Mouse (Mus musculus) limb, embryonic 13.5 days (tissue): Measurements from ENCODE around the gene Adamtsl5. TPM values are rescaled to one million over a fixed set of nuclear protein-coding genes. Genes with fewer than 3 reads are reported as not detected.

Source experiments
- ATAC-seq: fragments of 200-750 bp; cut with Nextera tagmentation; 2 replicates; pipeline ENCODE4 v1.8.0; 2017; ENCODE audit warnings: low read depth, moderate number of reproducible peaks, moderate TSS enrichment; ENCODE audit not compliant: low FRiP score
- H3K27ac ChIP-seq: fragments of 300-500 bp; sonication (generic); 2 replicates; pipeline ENCODE4 v1.5.1; 2015; ENCODE audit warnings: inconsistent platforms, mild to moderate bottlenecking, moderate library complexity
- H3K27me3 ChIP-seq: fragments of 300-500 bp; sonication (generic); 2 replicates; pipeline ENCODE4 v1.6.1; 2015; ENCODE audit warnings: mild to moderate bottlenecking, inconsistent platforms
- H3K36me3 ChIP-seq: fragments of 300-500 bp; sonication (generic); 2 replicates; pipeline ENCODE4 v1.6.1; 2015; ENCODE audit warnings: inconsistent platforms, mild to moderate bottlenecking, moderate library complexity
- H3K4me1 ChIP-seq: fragments of 300-500 bp; sonication (generic); 2 replicates; pipeline ENCODE4 v1.6.1; 2015; ENCODE audit warnings: inconsistent platforms
- H3K4me2 ChIP-seq: fragments of 300-500 bp; sonication (generic); replicated peaks from 2 replicates; pipeline ENCODE4 v1.6.1; 2015; ENCODE audit warnings: inconsistent platforms, mild to moderate bottlenecking, moderate library complexity
- H3K4me3 ChIP-seq: fragments of 300-500 bp; sonication (generic); 2 replicates; pipeline ENCODE4 v1.5.1; 2015; ENCODE audit warnings: moderate library complexity, mild to moderate bottlenecking, inconsistent platforms
- H3K9ac ChIP-seq: fragments of 300-500 bp; sonication (generic); 2 replicates; pipeline ENCODE4 v1.6.1; 2015; ENCODE audit warnings: mild to moderate bottlenecking, inconsistent platforms
- H3K9me3 ChIP-seq: fragments of 300-500 bp; sonication (generic); 2 replicates; pipeline ENCODE4 v1.6.1; 2016; ENCODE audit warnings: inconsistent platforms
- WGBS: fragments of 180-500 bp; shearing (Covaris S2); methylation state at CpG from one replicate; pipeline ENCODE4 v1.1.7; 2015; 5-methylcytosine and 5-hydroxymethylcytosine counted together
- polyA plus RNA-seq: library from polyadenylated mRNA; unstranded; fragments of >200 nt; fragmentation: Nextera tagmentation; extraction: Ambion mirVana; gene quantifications from 2 replicates; pipeline ENCODE4 v1.2.1, GENCODE M21; 2015

Adamtsl5 gene
- polyA plus RNA-seq, 1 experiment from 2014 or later: 2.0 TPM

DNA sequence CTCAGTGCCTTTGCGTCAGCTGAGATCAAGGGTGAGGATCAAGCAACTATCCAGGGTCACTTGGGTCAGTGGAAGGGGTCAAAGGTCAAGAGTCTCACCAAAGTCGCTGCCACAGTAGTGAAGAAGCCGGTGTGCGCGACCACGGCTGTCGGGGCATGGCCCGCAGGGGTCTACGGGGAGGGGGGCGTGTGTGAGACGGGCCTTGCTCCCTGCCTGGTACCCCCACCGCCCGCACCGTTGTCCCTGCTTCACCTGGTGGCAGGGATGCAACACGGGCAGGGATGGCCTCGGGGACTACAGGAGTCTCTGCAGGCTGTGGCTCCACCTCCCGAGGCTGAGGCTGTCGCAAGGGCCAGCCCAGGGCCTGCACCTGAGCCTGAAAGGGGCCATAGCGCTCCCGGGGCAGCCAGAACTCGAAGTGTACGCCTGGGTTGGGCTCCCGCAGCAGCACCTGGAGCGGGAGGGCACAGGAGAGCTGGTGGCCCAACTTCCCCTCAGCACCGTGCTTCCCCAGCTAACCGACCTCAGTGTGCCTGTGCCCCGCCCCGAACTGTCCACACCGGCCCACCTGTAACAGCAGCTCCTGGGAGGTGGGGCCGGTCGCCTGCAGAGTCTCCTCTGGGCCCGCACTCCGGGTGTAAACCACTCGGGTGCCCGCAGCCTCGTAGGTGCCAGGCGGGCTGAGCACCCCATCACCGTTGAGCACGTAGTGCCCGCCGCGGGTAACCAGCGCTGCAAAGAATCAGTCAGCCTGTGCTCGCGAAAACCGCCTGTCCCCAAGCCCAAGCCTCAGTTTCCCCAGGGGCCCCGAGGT, 6.5 kb downstream of the Adamtsl5 start:
- peaks cover 35% of the 10 kb centered on the region for H3K4me1 ChIP-seq
- WGBS: 2% methylated on average over 47 of the region's 47 CpGs
- no peaks in the 10 kb centered on the region for H3K9me3 ChIP-seq
- no peak overlapping the region for H3K9ac ChIP-seq
- no peak overlapping the region for H3K27ac ChIP-seq
- H3K4me3 ChIP-seq: peak overlapping the region; percentile 36
- no peak for ATAC-seq
- H3K4me2 ChIP-seq: peak overlapping the region; percentile 59
- no peaks in the 10 kb centered on the region for H3K36me3 ChIP-seq
- peaks cover 78% of the 10 kb centered on the region for H3K27me3 ChIP-seq

DNA sequence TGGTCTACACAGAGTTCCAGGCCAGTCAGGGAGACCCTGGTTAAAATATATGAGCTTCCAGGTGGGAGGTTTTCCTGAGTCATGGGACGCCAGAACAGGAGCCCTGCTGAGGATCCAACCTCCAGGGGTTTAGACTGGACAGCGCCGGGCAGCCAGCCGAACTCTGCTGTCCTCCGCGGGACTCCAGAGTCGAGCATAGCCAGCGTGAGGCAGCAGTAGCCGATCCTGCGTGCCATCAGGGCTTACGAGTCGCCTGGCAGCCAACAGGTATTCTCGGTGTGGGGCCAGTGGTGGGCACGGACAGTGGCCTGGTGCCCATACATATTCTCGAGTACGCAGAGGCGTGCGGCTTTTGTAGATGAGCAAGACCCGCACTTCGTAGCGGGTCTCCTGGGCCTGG, 7.2 kb downstream of the Adamtsl5 start:
- Histone ChIP-seq H3K36me3 (no peaks in the 10 kb centered on the region), H3K9me3 (no peaks in the 10 kb centered on the region), H3K4me1 (peaks cover 35% of the 10 kb centered on the region), H3K9ac (no peak overlapping the region), H3K4me2 (no peak overlapping the region), H3K4me3 (no peak overlapping the region), H3K27me3 (peaks cover 71% of the 10 kb centered on the region), H3K27ac (no peak overlapping the region)
- ATAC-seq: no peak
- 14% methylated on average over 21 of the region's 21 CpGs for WGBS

DNA sequence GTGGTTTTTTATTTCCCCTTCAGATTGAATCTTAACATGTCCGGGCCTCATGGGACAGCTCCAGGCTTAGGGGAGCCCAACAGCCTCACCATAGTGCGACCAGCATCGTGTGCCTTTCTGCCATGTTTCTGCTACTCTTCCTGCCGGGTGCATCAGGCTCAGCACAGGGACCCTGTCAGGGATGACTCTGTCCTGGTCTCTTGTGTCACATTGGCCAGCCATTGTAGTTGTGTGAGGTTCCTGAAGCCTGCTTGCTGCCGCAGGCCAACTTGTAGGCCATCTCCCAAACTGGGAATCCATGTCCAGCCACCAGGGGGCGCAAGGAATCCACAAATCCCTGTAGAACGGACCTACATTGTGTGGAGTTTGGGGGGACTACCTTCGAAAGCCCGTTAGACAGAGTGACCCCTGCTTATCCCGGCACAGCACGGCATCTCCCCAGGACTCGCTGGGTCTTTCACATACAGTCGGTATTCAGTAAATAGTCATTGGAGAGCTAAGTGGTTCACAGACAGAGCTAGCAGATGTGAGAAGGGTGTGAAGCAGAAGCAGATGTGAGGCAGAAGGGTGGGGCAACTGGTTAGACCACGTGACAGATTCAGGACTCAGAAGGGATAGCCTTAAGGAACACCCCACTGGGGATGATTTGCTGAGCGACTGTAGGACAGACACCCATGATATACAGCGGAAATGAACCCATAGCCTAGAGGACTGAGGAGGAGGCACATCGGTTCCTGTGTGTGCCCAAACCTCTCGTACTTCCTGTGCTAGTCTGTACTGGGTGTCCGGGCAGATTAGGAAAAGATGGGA, 8.1 kb downstream of the Adamtsl5 start:
- Histone ChIP-seq H3K9ac (peak overlapping the region; percentile 25; the same call in 1 of the 2 replicates), H3K4me2 (peak overlapping the region; percentile 50), H3K4me1 (peaks cover 32% of the 10 kb centered on the region), H3K27ac (no peak overlapping the region), H3K36me3 (no peaks in the 10 kb centered on the region), H3K4me3 (peak overlapping the region; percentile 12; the same call in 1 of the 2 replicates), H3K27me3 (peaks cover 63% of the 10 kb centered on the region), H3K9me3 (no peaks in the 10 kb centered on the region)
- peak; percentile 20; the same call in 1 of the 2 replicates for ATAC-seq
- 23% methylated on average over 19 of the region's 19 CpGs for WGBS

DNA sequence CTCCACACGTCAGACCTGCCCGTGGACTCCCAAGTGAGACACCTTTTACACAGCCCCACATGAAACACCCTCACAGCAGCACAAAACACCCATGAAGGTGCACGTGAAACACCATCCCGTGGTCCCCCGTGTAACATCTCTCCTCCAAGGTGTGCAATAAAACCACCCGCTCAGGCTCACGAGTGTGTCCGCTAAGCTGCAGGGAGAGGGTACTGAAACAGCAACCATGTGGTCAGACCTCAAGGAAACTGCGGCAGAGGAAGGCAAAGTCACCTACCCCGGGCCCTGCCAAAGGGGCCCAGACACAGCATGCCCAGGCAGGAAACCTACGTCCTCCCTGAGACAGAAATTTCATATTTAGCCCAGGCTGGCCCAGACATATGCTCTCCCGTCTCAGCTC, 11.9 kb downstream of the Adamtsl5 start:
- Histone ChIP-seq H3K4me2 (no peak overlapping the region), H3K9ac (no peak overlapping the region)
- ATAC-seq: no peak

DNA sequence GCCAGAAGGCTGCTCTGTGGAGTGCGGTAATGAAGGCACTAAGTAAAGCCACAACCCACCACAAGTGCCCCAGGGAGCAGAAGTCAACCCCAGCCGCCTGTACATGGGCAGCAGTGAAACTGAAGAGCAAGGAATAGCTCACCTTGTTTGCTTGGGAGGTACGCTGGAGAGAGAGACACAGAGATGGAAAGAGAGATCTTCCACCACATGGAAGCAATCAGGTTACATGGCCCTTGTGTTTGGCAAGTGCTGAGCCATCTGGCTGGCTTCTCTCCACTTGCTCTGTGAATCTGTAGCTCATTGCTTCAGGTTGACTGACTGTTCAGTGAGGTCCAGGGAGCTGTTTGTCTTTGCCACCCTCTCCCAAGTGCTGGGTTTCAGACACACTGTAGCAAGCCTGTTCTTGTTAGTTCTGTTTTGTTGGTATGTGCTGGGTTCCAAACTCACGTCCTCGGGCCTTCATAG, 15.7 kb downstream of the Adamtsl5 start:
- peaks cover 35% of the 10 kb centered on the region for H3K27me3 ChIP-seq
- no peak overlapping the region for H3K9ac ChIP-seq

More for the DNA sequence above, 11.9 kb downstream of the Adamtsl5 start:
- Histone ChIP-seq H3K27me3 (peaks cover 44% of the 10 kb centered on the region), H3K27ac (no peak overlapping the region), H3K36me3 (no peaks in the 10 kb centered on the region), H3K4me1 (peaks cover 3% of the 10 kb centered on the region; the same call in 1 of the 2 replicates), H3K9me3 (no peaks in the 10 kb centered on the region), H3K4me3 (no peak overlapping the region)
- 84% methylated on average over 12 of the region's 12 CpGs for WGBS

DNA sequence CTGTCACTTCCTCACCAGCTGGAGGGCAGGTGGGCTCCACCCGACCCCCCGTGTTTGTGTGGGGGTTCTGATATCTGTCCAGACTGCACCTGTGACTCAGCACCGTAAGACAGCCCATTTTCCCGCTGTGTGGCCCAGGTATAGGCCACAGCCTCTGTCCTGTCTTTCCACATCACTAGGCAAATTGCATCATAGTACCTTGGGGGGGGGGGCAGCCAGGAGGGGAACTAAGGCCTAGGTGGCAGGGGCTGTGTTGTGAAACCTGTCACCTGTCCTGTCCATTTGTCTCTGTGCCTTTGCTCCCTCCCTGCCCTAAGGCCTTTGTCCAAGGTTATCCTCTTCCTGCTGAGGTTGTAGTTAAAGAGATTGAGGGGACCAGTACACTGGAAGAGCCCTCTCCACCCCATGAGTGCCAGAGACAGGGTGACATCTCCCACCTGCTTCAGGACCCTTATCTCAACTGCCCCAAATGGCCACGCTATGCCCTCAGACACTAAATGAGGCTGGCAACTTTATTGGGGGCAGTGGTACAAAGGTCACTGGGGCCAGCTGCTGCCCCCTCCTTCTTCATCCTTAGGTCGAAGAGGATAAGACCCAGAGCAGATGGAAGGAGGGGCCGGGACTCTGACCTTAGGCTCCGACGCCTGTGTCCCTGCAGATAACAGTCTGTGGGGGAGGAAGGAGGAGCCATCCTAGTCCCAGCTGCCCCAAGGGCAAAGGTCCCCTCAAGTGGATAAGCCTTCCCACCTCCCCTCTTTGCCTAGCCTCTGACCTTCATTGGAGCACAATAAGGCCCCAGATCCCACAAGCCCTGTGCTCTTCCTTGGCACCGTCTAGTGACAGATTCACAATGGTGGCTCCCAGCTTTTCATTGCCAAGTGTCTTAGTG, 16.3 kb downstream of the Adamtsl5 start:
- Histone ChIP-seq H3K27ac (no peak overlapping the region), H3K4me3 (no peak overlapping the region), H3K9me3 (no peaks in the 10 kb centered on the region), H3K4me2 (no peak overlapping the region), H3K27me3 (peaks cover 40% of the 10 kb centered on the region), H3K4me1 (peaks cover 15% of the 10 kb centered on the region), H3K36me3 (no peaks in the 10 kb centered on the region), H3K9ac (no peak overlapping the region)
- WGBS: 55% methylated on average over 10 of the region's 10 CpGs
- no peak for ATAC-seq

More for the DNA sequence above, 15.7 kb downstream of the Adamtsl5 start:
- Histone ChIP-seq H3K4me2 (no peak overlapping the region), H3K4me1 (peaks cover 15% of the 10 kb centered on the region), H3K36me3 (no peaks in the 10 kb centered on the region), H3K4me3 (no peak overlapping the region), H3K27ac (no peak overlapping the region), H3K9me3 (no peaks in the 10 kb centered on the region)
- no peak for ATAC-seq
- WGBS: 76% methylated on average over 5 of the region's 5 CpGs

DNA sequence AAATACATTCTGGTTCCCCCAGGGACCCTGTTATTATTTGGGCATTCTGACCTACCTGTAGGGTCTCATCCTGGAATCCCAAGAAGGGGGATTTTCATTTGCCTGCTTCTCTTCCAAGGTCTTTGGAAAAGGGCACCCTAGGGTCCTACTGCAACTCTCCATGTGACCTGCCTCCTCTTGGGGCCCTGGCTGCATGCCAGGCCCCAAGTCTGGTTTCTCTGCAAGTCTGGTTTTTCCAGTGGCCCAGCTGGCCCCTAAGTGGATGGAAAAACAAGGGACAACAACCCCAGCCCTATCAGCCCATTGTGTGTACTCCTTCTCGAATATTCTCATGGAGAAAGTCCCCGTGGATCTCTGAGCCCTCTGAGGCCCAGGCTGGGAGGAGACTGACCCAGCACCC, 17.3 kb downstream of the Adamtsl5 start:
- 0 out of 2 replicates have a peak overlapping the region, but pooled peaks have one; percentile 52 for H3K4me3 ChIP-seq
- peaks cover 43% of the 10 kb centered on the region for H3K27me3 ChIP-seq
- H3K9me3 ChIP-seq: no peaks in the 10 kb centered on the region

DNA sequence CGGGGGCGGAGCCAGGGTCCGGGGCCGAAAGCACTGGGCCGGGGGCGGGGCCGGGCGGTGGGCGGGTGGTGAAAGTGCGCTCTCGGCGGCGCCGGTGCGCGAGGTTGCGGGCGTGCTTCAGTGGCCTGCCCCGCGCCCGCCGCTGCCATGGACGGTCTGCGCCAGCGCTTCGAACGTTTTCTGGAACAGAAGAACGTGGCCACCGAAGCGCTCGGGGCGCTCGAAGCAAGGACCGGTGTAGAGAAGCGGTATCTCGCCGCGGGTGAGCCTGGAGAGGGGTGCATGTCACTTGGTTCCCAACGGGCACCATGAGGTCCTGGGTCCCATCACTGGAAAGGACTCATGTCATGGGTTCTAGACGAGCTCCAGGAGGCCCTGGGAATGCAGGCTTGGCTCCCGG, 18.1 kb downstream of the Adamtsl5 start:
- ATAC-seq: no peak
- H3K4me1 ChIP-seq: peaks cover 15% of the 10 kb centered on the region
- WGBS: under 1% methylated on average over 40 of the region's 41 CpGs

More for the DNA sequence above, 17.3 kb downstream of the Adamtsl5 start:
- Histone ChIP-seq H3K4me1 (peaks cover 15% of the 10 kb centered on the region), H3K4me2 (peak overlapping the region; percentile 91), H3K27ac (no peak overlapping the region), H3K36me3 (no peaks in the 10 kb centered on the region), H3K9ac (no peak overlapping the region; the same call in 1 of the 2 replicates)
- no peak for ATAC-seq
- 67% methylated on average over 2 of the region's 2 CpGs for WGBS

DNA sequence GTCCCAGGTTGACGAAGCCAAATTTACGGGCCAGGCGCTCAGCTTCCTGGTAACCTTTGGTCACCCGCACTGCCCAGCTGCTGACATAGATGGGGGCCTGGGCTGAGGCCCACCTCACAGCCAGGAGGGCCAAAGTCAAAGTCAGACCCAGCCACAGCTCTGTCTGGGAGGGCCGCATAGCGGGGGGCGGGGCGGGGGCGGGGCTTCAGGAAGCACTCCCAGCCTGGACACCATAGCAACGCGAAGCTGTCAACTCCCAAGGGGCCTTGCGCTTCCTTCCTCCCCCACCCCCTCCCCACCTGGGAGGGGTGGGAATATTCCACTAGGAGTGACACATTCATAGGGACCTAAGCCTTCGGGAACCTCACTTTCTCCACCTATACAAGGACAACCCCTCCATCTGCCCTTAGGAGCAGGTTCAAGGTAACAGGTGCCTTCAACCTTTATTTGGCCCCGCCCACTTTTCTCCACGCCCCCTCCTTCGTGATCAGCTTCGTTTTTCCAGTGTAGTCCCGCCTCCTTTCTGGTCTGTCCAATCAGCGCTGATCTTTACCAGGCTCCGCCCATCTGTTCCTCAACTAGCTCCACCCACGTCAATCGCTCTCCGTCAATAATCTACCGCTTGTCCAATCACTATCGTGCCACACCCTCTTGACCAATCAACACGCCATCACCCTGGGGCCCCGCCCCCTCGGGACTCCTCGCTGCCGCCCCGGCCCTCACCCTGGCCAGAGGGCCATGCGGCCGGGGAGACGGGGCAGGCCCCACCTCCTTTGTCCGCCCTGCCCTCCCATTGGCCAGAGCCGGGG, 18.7 kb downstream of the Adamtsl5 start, which contains the start of the genes Pcsk4 and Reep6:
Pcsk4 (minus strand) TSS at position 226 of the 809 bp plus-strand sequence.
Reep6 (plus strand) TSS at position 681 of the 809 bp plus-strand sequence.
- Histone ChIP-seq H3K4me3 (peak within 1 kb of the TSS; percentile 52), H3K4me1 (peaks cover 15% of the 10 kb centered on the region), H3K9ac (peak within 1 kb of the TSS; percentile 66), H3K9me3 (no peaks in the 10 kb centered on the region), H3K36me3 (no peaks in the 10 kb centered on the region), H3K27ac (no peak within 1 kb of the TSS), H3K27me3 (peaks cover 43% of the 10 kb centered on the region), H3K4me2 (peak within 1 kb of the TSS; percentile 91)
- peak; percentile 92 for ATAC-seq
- WGBS: 4% methylated on average over 36 of the region's 36 CpGs

More for the DNA sequence above, 18.1 kb downstream of the Adamtsl5 start:
- Histone ChIP-seq H3K27ac (no peak overlapping the region), H3K27me3 (peaks cover 43% of the 10 kb centered on the region), H3K4me3 (peak overlapping the region; percentile 52), H3K4me2 (peak overlapping the region; percentile 91), H3K36me3 (no peaks in the 10 kb centered on the region), H3K9me3 (no peaks in the 10 kb centered on the region), H3K9ac (peak overlapping the region; percentile 66)

DNA sequence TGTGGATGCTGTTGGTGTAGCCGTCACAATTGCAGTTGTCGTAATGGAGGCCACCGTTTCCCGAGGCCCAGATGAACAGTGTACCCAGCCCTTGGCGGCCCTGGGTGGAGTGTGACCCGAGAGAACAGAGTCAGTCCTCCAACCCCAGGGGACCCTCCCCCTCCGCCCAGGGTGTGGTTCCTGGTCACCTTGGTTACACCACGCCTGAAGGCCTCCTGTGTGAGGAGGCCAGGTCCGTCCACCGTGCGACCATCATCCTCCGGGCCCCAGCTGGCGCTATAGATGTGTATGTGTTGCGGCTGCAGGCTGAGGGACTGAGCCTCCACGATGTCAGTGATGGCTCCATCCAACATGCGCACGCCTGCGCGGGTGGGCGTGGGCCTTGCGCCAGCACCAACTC, 23.2 kb downstream of the Adamtsl5 start:
- Histone ChIP-seq H3K4me2 (no peak overlapping the region), H3K27ac (no peak overlapping the region), H3K4me3 (no peak overlapping the region), H3K9ac (no peak overlapping the region), H3K9me3 (no peaks in the 10 kb centered on the region), H3K36me3 (no peaks in the 10 kb centered on the region), H3K4me1 (peaks cover 30% of the 10 kb centered on the region), H3K27me3 (peaks cover 11% of the 10 kb centered on the region)
- ATAC-seq: no peak
- WGBS: 82% methylated on average over 21 of the region's 21 CpGs
